Comparison of ENCODE assay signal across 9 mouse cellular contexts in genomic region chr7:68264028-68264453, GRCm38 (mm10). TPM values are rescaled to one million over a fixed set of nuclear protein-coding genes. Genes with fewer than 3 reads are reported as not detected.
DNase-seq lines count a peak whose midpoint lies in the region; ATAC-seq lines count a peak whose summit lies in the region.
"Had no signal": no experiment of that assay in that cellular context is flagged by ENCODE, and none has a peak within 500 bp of the region (broad histone marks: within the 10 kb centered on the region; RNA-seq: fewer than 3 reads in every experiment).

TSS of gene Pgpep1l (minus strand) at chr7:68264233.

- H3K9ac ChIP-seq in intestine, embryonic 16.5 days (ENCODE audit: low read depth, low read length), result no peak within 1 kb of the TSS
- no peak within 1 kb of the TSS for H3K9ac ChIP-seq in liver, embryonic 13.5 days
- no peak within 1 kb of the TSS for H3K9ac ChIP-seq in neural tube, embryonic 11.5 days (ENCODE audit: low read length)

- peak; percentile 72 for ATAC-seq in intestine, embryonic 16.5 days
- no peak for ATAC-seq in liver, embryonic 13.5 days (ENCODE audit: low read depth)
- ATAC-seq in neural tube, embryonic 11.5 days (ENCODE audit: insufficient read depth, low FRiP score, low TSS enrichment), result no peak
- ATAC-seq: Patski had no signal

- peak; percentile 55 for DNase-seq in left cerebral cortex, postnatal 4 days
- DNase-seq in left cerebral cortex, adult 9 months (ENCODE audit: low spot score in 2 of 2), result no peak
- peak; percentile 65 for DNase-seq in embryo, embryonic 10 days (ENCODE audit: low spot score)
- peak; percentile 98 for DNase-seq in heart, adult 11 months
- no peak for DNase-seq in liver, embryonic 13.5 days
- peak; percentile 42 for DNase-seq in neural tube, embryonic 11.5 days (ENCODE audit: low spot score)
- DNase-seq in B cell, adult 2 months, result no peak

- peaks cover 8% of the 10 kb centered on the region; the same call in 1 of the 2 replicates for H3K27me3 ChIP-seq in intestine, embryonic 16.5 days (replicated peaks; ENCODE audit: control insufficient read depth, insufficient read depth, low read length)
- peaks cover 28% of the 10 kb centered on the region for H3K27me3 ChIP-seq in liver, embryonic 13.5 days
- 0 out of 2 replicates have a peak, but pooled peaks cover 2% of the 10 kb centered on the region for H3K27me3 ChIP-seq in neural tube, embryonic 11.5 days (ENCODE audit: control insufficient read depth, insufficient read depth, low read length)
- H3K27me3 ChIP-seq: Patski had no signal

- H3K4me3 ChIP-seq in intestine, embryonic 16.5 days (ENCODE audit: low read length), result peak within 1 kb of the TSS; percentile 34
- H3K4me3 ChIP-seq in liver, embryonic 13.5 days (replicated peaks), result peak within 1 kb of the TSS; percentile 25
- H3K4me3 ChIP-seq in neural tube, embryonic 11.5 days (ENCODE audit: low read depth, low read length), result peak within 1 kb of the TSS; percentile 19

- peak within 1 kb of the TSS; percentile 59 for H3K4me2 ChIP-seq in intestine, embryonic 16.5 days (ENCODE audit: low read depth, low read length)
- H3K4me2 ChIP-seq in liver, embryonic 13.5 days, result peak within 1 kb of the TSS; percentile 55
- H3K4me2 ChIP-seq in neural tube, embryonic 11.5 days (ENCODE audit: low read depth), result peak within 1 kb of the TSS; percentile 44

- 10% methylated on average over 25 of the region's 25 CpGs for WGBS in intestine, embryonic 16.5 days
- 8% methylated on average over 25 of the region's 25 CpGs for WGBS in liver, embryonic 13.5 days (ENCODE audit: insufficient replicate concordance)
- WGBS in neural tube, embryonic 11.5 days, result 7% methylated on average over 25 of the region's 25 CpGs

- intact Hi-C loops in left cerebral cortex, postnatal 4 days (cut with DNase I), result no loop called here

- H3K4me1 ChIP-seq in intestine, embryonic 16.5 days (ENCODE audit: control insufficient read depth, insufficient read depth, low read length), result peaks cover 3% of the 10 kb centered on the region
- no peaks in the 10 kb centered on the region for H3K4me1 ChIP-seq in liver, embryonic 13.5 days (replicated peaks)
- H3K4me1 ChIP-seq in neural tube, embryonic 11.5 days (ENCODE audit: control insufficient read depth, insufficient read depth, low read length), result peaks cover 7% of the 10 kb centered on the region; the same call in 1 of the 2 replicates

- no peak within 1 kb of the TSS for H3K27ac ChIP-seq in intestine, embryonic 16.5 days (ENCODE audit: low read length)
- H3K27ac ChIP-seq in liver, embryonic 13.5 days, result no peak within 1 kb of the TSS
- H3K27ac ChIP-seq in neural tube, embryonic 11.5 days (ENCODE audit: low read depth, low read length), result no peak within 1 kb of the TSS

- no peaks in the 10 kb centered on the region for H3K36me3 ChIP-seq in intestine, embryonic 16.5 days (ENCODE audit: control insufficient read depth, insufficient read depth, low read length)
- H3K36me3 ChIP-seq in liver, embryonic 13.5 days, result no peaks in the 10 kb centered on the region
- H3K36me3 ChIP-seq in neural tube, embryonic 11.5 days (ENCODE audit: control insufficient read depth, insufficient read depth, low read length), result no peaks in the 10 kb centered on the region

- H3K9me3 ChIP-seq in intestine, embryonic 16.5 days (ENCODE audit: control insufficient read depth, low read length), result no peaks in the 10 kb centered on the region
- no peaks in the 10 kb centered on the region for H3K9me3 ChIP-seq in liver, embryonic 13.5 days (replicated peaks)
- no peaks in the 10 kb centered on the region for H3K9me3 ChIP-seq in neural tube, embryonic 11.5 days (ENCODE audit: control insufficient read depth, low read length)

RNA-seq across cellular contexts. Expression of gene Pgpep1l, which starts in this region (rescaled TPM):
- not detected for total RNA-seq in left cerebral cortex, postnatal 4 days (2021)
- not detected in 2 replicates for polyA plus RNA-seq in intestine, embryonic 16.5 days (2015; fragmentation: Nextera tagmentation; extraction: Ambion mirVana)
- not detected in 2 replicates for polyA plus RNA-seq in liver, embryonic 13.5 days (2015; fragmentation: Nextera tagmentation; extraction: Ambion mirVana)
- polyA plus RNA-seq in neural tube, embryonic 11.5 days (2014; fragmentation: Nextera tagmentation; extraction: Ambion mirVana), result not detected in 2 replicates
- polyA plus RNA-seq: Patski had no signal

Comparison
In these comparisons a context has a peak if more than half of its experiments do, and no peak if none do; other contexts are left out.
1. Peak in DNase-seq in left cerebral cortex, postnatal 4 days; RNA of the gene not detected or under 1 TPM.
2. Peak in ATAC-seq, H3K4me3 ChIP-seq and H3K4me2 ChIP-seq in intestine, embryonic 16.5 days; RNA of the gene not detected or under 1 TPM.
3. Peak in DNase-seq, H3K4me3 ChIP-seq and H3K4me2 ChIP-seq in neural tube, embryonic 11.5 days; RNA of the gene not detected or under 1 TPM.
4. DNase-seq: peak in embryo, embryonic 10 days (single experiment) and heart, adult 11 months (single experiment); none in left cerebral cortex, adult 9 months (0 of 2), liver, embryonic 13.5 days (single experiment) and B cell, adult 2 months (0 of 2).
5. Peak in every context shown above with its lines, with median percentiles within 50 percentile points of each other: H3K4me2 ChIP-seq and H3K4me3 ChIP-seq.